Mouse (Mus musculus) heart, embryonic 15.5 days (tissue): ENCODE data around the gene Fsd1. TPM values are rescaled to one million over a fixed set of nuclear protein-coding genes. Genes with fewer than 3 reads are reported as not detected.

ENCODE experiments used
- polyA plus RNA-seq: library from polyadenylated mRNA; unstranded; fragments of >200 nt; fragmentation: Nextera tagmentation; extraction: Ambion mirVana; gene quantifications from 2 replicates; pipeline ENCODE4 v1.2.1, GENCODE M21; 2015

The Fsd1 gene
- polyA plus RNA-seq, 1 experiment from 2014 or later, result 2.6 TPM

Other genes starting within 250 kb of the Fsd1 start
- gene Adgre4, start 236.5 kb upstream of the Fsd1 start, polyA plus RNA-seq, result 0.24 and 0.30 TPM in 2 replicates
- 5.7 and 6.0 TPM in 2 replicates for gene Zfp119a, start 107.6 kb upstream of the Fsd1 start, polyA plus RNA-seq
- 6.8 and 8.8 TPM in 2 replicates for gene Zfp959, start 94.4 kb upstream of the Fsd1 start, polyA plus RNA-seq
- gene Zfp119b, start 37.0 kb upstream of the Fsd1 start, polyA plus RNA-seq, result 4.3 and 5.5 TPM in 2 replicates
- gene Ebi3, start 33.9 kb upstream of the Fsd1 start, polyA plus RNA-seq, result 0.87 and 2.2 TPM in 2 replicates
- gene Yju2, start 27.4 kb upstream of the Fsd1 start, polyA plus RNA-seq, result 13.9 and 18.2 TPM in 2 replicates
- 6.6 and 8.7 TPM in 2 replicates for gene Shd, start 16.0 kb upstream of the Fsd1 start, polyA plus RNA-seq
- gene Stap2, start 19.1 kb downstream of the Fsd1 start, polyA plus RNA-seq, result 13.7 and 17.2 TPM in 2 replicates
- 61.1 and 81.1 TPM in 2 replicates for gene Mpnd, start 19.2 kb downstream of the Fsd1 start, polyA plus RNA-seq
- 67.0 and 93.4 TPM in 2 replicates for gene Sh3gl1, start 50.1 kb downstream of the Fsd1 start, polyA plus RNA-seq
- 10.1 and 15.0 TPM in 2 replicates for gene Chaf1a, start 53.9 kb downstream of the Fsd1 start, polyA plus RNA-seq
- gene Ubxn6, start 88.5 kb downstream of the Fsd1 start, polyA plus RNA-seq, result 42.0 and 45.0 TPM in 2 replicates
- gene Hdgfl2, start 93.1 kb downstream of the Fsd1 start, polyA plus RNA-seq, result 65.8 and 86.4 TPM in 2 replicates
- gene Plin4, start 123.3 kb downstream of the Fsd1 start, polyA plus RNA-seq, result 0.41 and 0.57 TPM in 2 replicates
- gene Plin5, start 131.1 kb downstream of the Fsd1 start, polyA plus RNA-seq, result 1.0 and 1.1 TPM in 2 replicates
- gene Lrg1, start 135.5 kb downstream of the Fsd1 start, polyA plus RNA-seq, result 1.0 and 1.3 TPM in 2 replicates
- gene Sema6b, start 153.8 kb downstream of the Fsd1 start, polyA plus RNA-seq, result 0.92 and 1.3 TPM in 2 replicates
- gene Tnfaip8l1, start 176.0 kb downstream of the Fsd1 start, polyA plus RNA-seq, result 6.7 and 9.2 TPM in 2 replicates
- gene Mydgf, start 197.4 kb downstream of the Fsd1 start, polyA plus RNA-seq, result 62.3 and 80.2 TPM in 2 replicates
- gene Dpp9, start 232.4 kb downstream of the Fsd1 start, polyA plus RNA-seq, result 19.7 and 25.7 TPM in 2 replicates